Mouse (Mus musculus): ENCODE measurements around the gene Antxrl. TPM values are rescaled to one million over a fixed set of nuclear protein-coding genes. Genes with fewer than 3 reads are reported as not detected.
A peak's percentile ranks its signal among the peaks of the same experiment; 100 is the strongest.

Gene Antxrl
- polyA plus RNA-seq, 1 experiment from 2014 or later, result not detected

GRCm38 (mm10) chr14:34041241-34041640 lies 11.3 kb upstream of the Antxrl start:
- no peak overlapping the region for H3K9ac ChIP-seq (ENCODE audit: low read depth, low read length)
- H3K36me3 ChIP-seq (ENCODE audit: insufficient read depth, low read length), result no peaks in the 10 kb centered on the region

GRCm38 (mm10) chr14:34043341-34043740 lies 9.2 kb upstream of the Antxrl start:
- ATAC-seq (replicated peaks; ENCODE audit: low FRiP score, low read depth), result no peak
- Histone ChIP-seq H3K4me1 (replicated peaks; ENCODE audit: insufficient read depth, low read length) (no peaks in the 10 kb centered on the region), H3K36me3 (ENCODE audit: insufficient read depth, low read length) (no peaks in the 10 kb centered on the region), H3K27me3 (ENCODE audit: insufficient read depth, low read length) (no peaks in the 10 kb centered on the region), H3K4me2 (ENCODE audit: low read length) (no peak overlapping the region), H3K4me3 (replicated peaks; ENCODE audit: low read depth, low read length) (no peak overlapping the region), H3K27ac (no peak overlapping the region), H3K9me3 (replicated peaks; ENCODE audit: low read length) (no peaks in the 10 kb centered on the region), H3K9ac (ENCODE audit: low read depth, low read length) (no peak overlapping the region)
- 70% methylated on average over 3 of the region's 3 CpGs for WGBS
- DNase-seq (ENCODE audit: low spot score), result no peak
- no peak for TF ChIP-seq CTCF (IDR thresholded peaks at IDR 0.05; ENCODE audit: low read depth)

More at GRCm38 (mm10) chr14:34041241-34041640, 11.3 kb upstream of the Antxrl start:
- Histone ChIP-seq H3K4me3 (replicated peaks; ENCODE audit: low read depth, low read length) (no peak overlapping the region), H3K9me3 (replicated peaks; ENCODE audit: low read length) (no peaks in the 10 kb centered on the region), H3K4me2 (ENCODE audit: low read length) (no peak overlapping the region), H3K4me1 (replicated peaks; ENCODE audit: insufficient read depth, low read length) (no peaks in the 10 kb centered on the region), H3K27me3 (ENCODE audit: insufficient read depth, low read length) (no peaks in the 10 kb centered on the region), H3K27ac (no peak overlapping the region)
- DNase-seq (ENCODE audit: low spot score) (no peak), ATAC-seq (replicated peaks; ENCODE audit: low FRiP score, low read depth) (no peak)
- no peak for TF ChIP-seq CTCF (IDR thresholded peaks at IDR 0.05; ENCODE audit: low read depth)
- WGBS, result 86% methylated on average over 4 of the region's 4 CpGs

GRCm38 (mm10) chr14:34050101-34050779 lies 2.3 kb upstream of the Antxrl start:
- DNase-seq (ENCODE audit: low spot score) (no peak), ATAC-seq (replicated peaks; ENCODE audit: low FRiP score, low read depth) (no peak)
- Histone ChIP-seq H3K4me3 (replicated peaks; ENCODE audit: low read depth, low read length) (no peak overlapping the region), H3K36me3 (ENCODE audit: insufficient read depth, low read length) (no peaks in the 10 kb centered on the region), H3K27ac (no peak overlapping the region), H3K9me3 (replicated peaks; ENCODE audit: low read length) (no peaks in the 10 kb centered on the region), H3K9ac (ENCODE audit: low read depth, low read length) (no peak overlapping the region), H3K4me1 (replicated peaks; ENCODE audit: insufficient read depth, low read length) (no peaks in the 10 kb centered on the region), H3K4me2 (ENCODE audit: low read length) (no peak overlapping the region), H3K27me3 (ENCODE audit: insufficient read depth, low read length) (no peaks in the 10 kb centered on the region)
- WGBS, result 65% methylated on average over 5 of the region's 5 CpGs
- TF ChIP-seq CTCF (IDR thresholded peaks at IDR 0.05; ENCODE audit: low read depth), result no peak

- Histone ChIP-seq H3K27ac (no peak overlapping the region), H3K36me3 (ENCODE audit: insufficient read depth, low read length) (no peaks in the 10 kb centered on the region), H3K27me3 (ENCODE audit: insufficient read depth, low read length) (no peaks in the 10 kb centered on the region), H3K9ac (ENCODE audit: low read depth, low read length) (no peak overlapping the region), H3K4me3 (replicated peaks; ENCODE audit: low read depth, low read length) (no peak overlapping the region), H3K4me1 (replicated peaks; ENCODE audit: insufficient read depth, low read length) (0 out of 2 replicates have a peak, but pooled peaks cover 4% of the 10 kb centered on the region), H3K9me3 (replicated peaks; ENCODE audit: low read length) (no peaks in the 10 kb centered on the region), H3K4me2 (ENCODE audit: low read length) (no peak overlapping the region)
- peak; percentile 32; the same call in 1 of the 2 replicates for TF ChIP-seq CTCF (IDR thresholded peaks at IDR 0.05; ENCODE audit: low read depth)
- WGBS, result 63% methylated on average over 6 of the region's 6 CpGs
- ATAC-seq (replicated peaks; ENCODE audit: low FRiP score, low read depth), result no peak
- no peak for DNase-seq (ENCODE audit: low spot score)
Observed at GRCm38 (mm10) chr14:34071665-34072064, 19.2 kb downstream of the Antxrl start.

- no peak overlapping the region for H3K4me2 ChIP-seq (ENCODE audit: low read length)
- 22% methylated on average over 4 of the region's 4 CpGs for whole genome bisulfite sequencing
- H3K36me3 ChIP-seq (ENCODE audit: insufficient read depth, low read length), result no peaks in the 10 kb centered on the region
- no peaks in the 10 kb centered on the region for H3K27me3 ChIP-seq (ENCODE audit: insufficient read depth, low read length)
- H3K4me1 ChIP-seq (replicated peaks; ENCODE audit: insufficient read depth, low read length), result 0 out of 2 replicates have a peak, but pooled peaks cover 4% of the 10 kb centered on the region
- no peak overlapping the region for H3K27ac ChIP-seq
- ATAC-seq (replicated peaks; ENCODE audit: low FRiP score, low read depth) (no peak), DNase-seq (ENCODE audit: low spot score) (no peak)
- no peak overlapping the region for H3K4me3 ChIP-seq (replicated peaks; ENCODE audit: low read depth, low read length)
- TF ChIP-seq CTCF (IDR thresholded peaks at IDR 0.05; ENCODE audit: low read depth), result no peak
- H3K9ac ChIP-seq (ENCODE audit: low read depth, low read length), result no peak overlapping the region
- no peaks in the 10 kb centered on the region for H3K9me3 ChIP-seq (replicated peaks; ENCODE audit: low read length)
Observed at GRCm38 (mm10) chr14:34075346-34075745, 22.8 kb downstream of the Antxrl start.

GRCm38 (mm10) chr14:34077222-34077621 lies 24.7 kb downstream of the Antxrl start:
- H3K27me3 ChIP-seq (ENCODE audit: insufficient read depth, low read length), result no peaks in the 10 kb centered on the region
- H3K27ac ChIP-seq, result no peak overlapping the region
- TF ChIP-seq CTCF (IDR thresholded peaks at IDR 0.05; ENCODE audit: low read depth), result no peak
- H3K9me3 ChIP-seq (replicated peaks; ENCODE audit: low read length), result no peaks in the 10 kb centered on the region
- H3K4me3 ChIP-seq (replicated peaks; ENCODE audit: low read depth, low read length), result no peak overlapping the region
- no peak overlapping the region for H3K9ac ChIP-seq (ENCODE audit: low read depth, low read length)
- H3K36me3 ChIP-seq (ENCODE audit: insufficient read depth, low read length), result no peaks in the 10 kb centered on the region
- 0 out of 2 replicates have a peak, but pooled peaks cover 4% of the 10 kb centered on the region for H3K4me1 ChIP-seq (replicated peaks; ENCODE audit: insufficient read depth, low read length)
- WGBS, result 71% methylated on average over 5 of the region's 5 CpGs
- DNase-seq (ENCODE audit: low spot score) (no peak), ATAC-seq (replicated peaks; ENCODE audit: low FRiP score, low read depth) (no peak)
- no peak overlapping the region for H3K4me2 ChIP-seq (ENCODE audit: low read length)
